Mouse (Mus musculus): ENCODE data around the gene Dmrt3. TPM values are rescaled to one million over a fixed set of nuclear protein-coding genes. Genes with fewer than 3 reads are reported as not detected.

The Dmrt3 gene
- polyA plus RNA-seq, 1 experiment, result not detected

DNA sequence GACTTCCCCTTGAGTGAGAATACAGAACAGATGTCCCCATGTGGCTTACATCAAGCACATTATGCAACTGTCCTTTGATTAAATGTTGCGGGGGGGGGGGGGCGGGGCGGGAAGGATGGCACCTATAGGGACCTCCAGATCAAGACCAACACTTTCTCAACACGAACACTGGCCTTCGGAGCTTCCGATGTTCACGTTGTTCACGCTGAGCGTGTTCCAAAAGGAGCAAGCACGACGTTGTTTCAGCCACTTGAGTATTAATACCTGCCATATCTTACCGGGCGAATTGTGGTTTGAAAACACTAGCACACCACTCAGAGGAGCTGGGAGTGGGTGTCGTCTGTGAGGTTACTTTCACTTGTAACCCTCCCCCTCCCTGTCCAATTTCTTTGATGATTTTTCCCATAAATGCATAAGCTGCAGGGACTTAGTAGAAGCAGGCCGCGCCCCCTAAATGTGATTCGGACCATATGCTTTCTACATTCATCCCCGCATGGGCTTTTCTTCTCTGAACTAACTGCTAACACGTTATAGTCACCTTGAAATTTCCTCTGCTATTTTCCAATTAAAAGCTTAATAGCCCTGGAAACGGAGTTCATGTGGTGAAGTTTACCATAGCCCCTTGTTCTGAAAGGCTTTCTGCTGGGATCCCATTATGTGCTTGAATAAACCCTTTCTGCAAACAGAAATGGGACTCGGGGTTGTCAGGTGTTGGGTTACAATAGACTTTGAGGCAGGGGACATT, 2.5 kb upstream of the Dmrt3 start:
- Histone ChIP-seq H3K4me3 (ENCODE audit: insufficient read depth, low read length) (no peak overlapping the region), H3K27ac (ENCODE audit: insufficient read depth, low read length) (no peak overlapping the region), H3K4me1 (ENCODE audit: control insufficient read depth, insufficient read depth, low read length) (no peaks in the 10 kb centered on the region; the same call in 1 of the 2 replicates)
- TF ChIP-seq POLR2A (IDR thresholded peaks at IDR 0.05; ENCODE audit: low read depth, low read length) (no peak), CTCF (IDR thresholded peaks at IDR 0.05; ENCODE audit: borderline replicate concordance, insufficient read depth, low read length) (no peak)

DNA sequence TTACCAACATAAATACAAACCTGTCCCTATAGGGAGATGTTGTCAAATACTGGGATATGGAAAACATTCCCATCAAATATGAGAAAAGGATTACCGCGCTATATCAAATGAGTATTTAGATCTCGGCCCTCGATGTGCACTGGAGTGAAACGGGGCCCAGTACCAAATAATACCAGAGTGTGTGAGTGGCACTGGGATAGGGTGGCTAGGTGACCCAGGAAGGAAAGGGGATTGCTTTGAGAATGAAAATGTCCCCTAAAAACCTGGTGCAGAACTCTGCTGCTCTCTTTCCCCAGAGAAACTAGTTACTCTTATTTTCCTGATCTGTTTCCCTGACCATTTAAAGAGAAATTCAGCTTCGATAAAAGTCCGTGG, 1.9 kb upstream of the Dmrt3 start:
- Histone ChIP-seq H3K4me1 (ENCODE audit: control insufficient read depth, insufficient read depth, low read length) (no peaks in the 10 kb centered on the region; the same call in 1 of the 2 replicates), H3K4me3 (ENCODE audit: insufficient read depth, low read length) (no peak overlapping the region), H3K27ac (ENCODE audit: insufficient read depth, low read length) (no peak overlapping the region)
- TF ChIP-seq CTCF (IDR thresholded peaks at IDR 0.05; ENCODE audit: borderline replicate concordance, insufficient read depth, low read length), result no peak
- no peak for TF ChIP-seq POLR2A (IDR thresholded peaks at IDR 0.05; ENCODE audit: low read depth, low read length)

DNA sequence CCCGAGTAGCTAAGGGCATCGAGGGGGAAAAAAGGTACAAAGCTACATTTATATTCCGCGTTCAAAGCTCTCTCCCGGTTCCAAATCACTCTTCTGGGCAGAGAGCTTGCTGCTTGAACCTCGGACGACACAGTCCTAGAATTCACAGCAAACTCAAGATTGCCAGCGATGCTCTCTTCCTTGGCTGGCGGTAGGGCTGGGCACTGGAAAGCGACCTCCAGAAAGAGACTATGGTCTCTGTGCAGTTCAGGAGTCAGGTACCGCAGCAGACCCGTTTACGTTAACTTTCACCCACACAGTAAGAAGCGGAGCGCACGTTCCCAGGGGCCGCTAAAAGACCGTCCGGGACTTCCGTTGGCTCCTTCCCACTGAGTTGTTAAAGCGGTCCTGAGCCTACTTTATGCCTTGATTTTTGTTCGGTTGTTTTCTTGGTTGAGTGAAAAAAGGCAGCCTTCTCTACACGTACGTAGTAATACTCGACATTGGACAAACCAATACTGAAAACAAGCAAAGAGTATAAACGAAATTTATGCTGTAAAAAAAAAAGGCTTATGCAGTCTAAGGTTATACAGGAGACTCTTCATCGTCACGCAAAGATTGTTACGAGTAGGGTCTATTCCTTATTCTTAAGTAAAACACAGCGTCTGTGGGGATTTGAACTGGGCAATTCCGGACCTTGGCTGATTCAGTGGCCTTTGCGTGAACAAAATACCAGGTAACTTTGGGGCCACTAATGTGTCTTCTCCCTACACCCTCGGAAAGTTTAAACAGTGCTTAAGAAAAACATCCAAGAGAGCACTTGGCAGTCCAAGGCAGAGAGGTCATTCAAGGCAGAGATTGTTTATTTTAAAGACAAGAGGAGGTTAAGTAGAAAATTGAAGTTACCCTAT, 895 bp upstream of the Dmrt3 start:
- Histone ChIP-seq H3K27ac (ENCODE audit: insufficient read depth, low read length) (no peak overlapping the region), H3K4me1 (ENCODE audit: control insufficient read depth, insufficient read depth, low read length) (no peaks in the 10 kb centered on the region; the same call in 1 of the 2 replicates), H3K4me3 (ENCODE audit: insufficient read depth, low read length) (no peak overlapping the region)
- TF ChIP-seq POLR2A (IDR thresholded peaks at IDR 0.05; ENCODE audit: low read depth, low read length) (no peak), CTCF (IDR thresholded peaks at IDR 0.05; ENCODE audit: borderline replicate concordance, insufficient read depth, low read length) (no peak)

DNA sequence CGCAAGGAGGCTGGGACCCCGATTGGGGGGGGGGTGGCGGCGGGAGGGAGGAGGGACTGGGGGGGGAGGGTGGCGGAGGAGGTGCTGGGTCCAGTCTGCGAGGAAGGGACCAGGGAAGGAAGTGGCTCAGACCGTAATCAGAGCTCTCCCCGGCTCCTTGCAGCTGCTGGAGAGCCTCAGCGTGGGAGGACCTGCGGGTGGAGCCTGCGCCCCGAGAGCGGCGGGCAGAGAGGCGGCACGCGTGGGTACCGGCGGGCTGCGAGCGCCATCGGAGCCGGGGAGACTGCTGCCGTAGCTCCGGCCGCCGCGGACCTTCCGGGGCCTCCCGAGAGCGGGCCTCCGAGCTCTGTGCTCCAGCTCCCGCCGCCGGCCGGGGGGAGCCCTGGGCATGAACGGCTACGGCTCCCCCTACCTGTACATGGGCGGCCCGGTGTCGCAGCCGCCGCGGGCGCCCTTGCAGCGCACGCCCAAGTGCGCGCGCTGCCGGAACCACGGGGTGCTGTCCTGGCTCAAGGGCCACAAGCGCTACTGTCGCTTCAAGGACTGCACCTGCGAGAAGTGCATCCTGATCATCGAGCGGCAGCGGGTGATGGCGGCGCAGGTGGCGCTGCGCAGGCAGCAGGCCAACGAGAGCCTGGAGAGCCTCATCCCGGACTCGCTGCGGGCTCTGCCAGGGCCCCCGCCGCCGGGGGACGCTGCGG, 460 bp downstream of the Dmrt3 start:
- Histone ChIP-seq H3K4me3 (ENCODE audit: insufficient read depth, low read length) (no peak overlapping the region), H3K27ac (ENCODE audit: insufficient read depth, low read length) (no peak overlapping the region), H3K4me1 (ENCODE audit: control insufficient read depth, insufficient read depth, low read length) (no peaks in the 10 kb centered on the region; the same call in 1 of the 2 replicates)
- TF ChIP-seq POLR2A (IDR thresholded peaks at IDR 0.05; ENCODE audit: low read depth, low read length) (no peak), CTCF (IDR thresholded peaks at IDR 0.05; ENCODE audit: borderline replicate concordance, insufficient read depth, low read length) (no peak)

DNA sequence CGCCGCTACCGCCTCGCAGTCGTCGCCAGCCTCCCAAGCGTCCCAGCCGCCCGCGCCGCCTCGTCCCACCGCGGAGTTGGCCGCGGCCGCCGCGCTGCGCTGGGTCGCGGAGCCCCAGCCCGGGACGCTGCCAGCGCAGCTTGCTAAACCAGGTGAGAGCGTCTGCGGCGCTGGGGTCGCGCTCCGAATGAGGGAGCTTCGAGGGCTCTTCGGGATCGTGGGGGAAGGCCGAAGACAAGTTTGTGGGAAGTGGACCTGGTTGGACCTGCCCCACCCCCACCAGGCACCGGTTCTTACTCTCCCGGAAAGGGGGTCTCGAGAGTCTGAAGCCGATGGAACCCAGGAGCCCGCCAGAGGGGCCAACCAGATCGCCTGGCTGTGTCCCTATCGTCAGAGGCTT, 1.0 kb downstream of the Dmrt3 start:
- no peak overlapping the region for H3K27ac ChIP-seq (ENCODE audit: insufficient read depth, low read length)
- no peaks in the 10 kb centered on the region; the same call in 1 of the 2 replicates for H3K4me1 ChIP-seq (ENCODE audit: control insufficient read depth, insufficient read depth, low read length)
- TF ChIP-seq CTCF (IDR thresholded peaks at IDR 0.05; ENCODE audit: borderline replicate concordance, insufficient read depth, low read length) (no peak), POLR2A (IDR thresholded peaks at IDR 0.05; ENCODE audit: low read depth, low read length) (no peak)
- no peak overlapping the region for H3K4me3 ChIP-seq (ENCODE audit: insufficient read depth, low read length)

DNA sequence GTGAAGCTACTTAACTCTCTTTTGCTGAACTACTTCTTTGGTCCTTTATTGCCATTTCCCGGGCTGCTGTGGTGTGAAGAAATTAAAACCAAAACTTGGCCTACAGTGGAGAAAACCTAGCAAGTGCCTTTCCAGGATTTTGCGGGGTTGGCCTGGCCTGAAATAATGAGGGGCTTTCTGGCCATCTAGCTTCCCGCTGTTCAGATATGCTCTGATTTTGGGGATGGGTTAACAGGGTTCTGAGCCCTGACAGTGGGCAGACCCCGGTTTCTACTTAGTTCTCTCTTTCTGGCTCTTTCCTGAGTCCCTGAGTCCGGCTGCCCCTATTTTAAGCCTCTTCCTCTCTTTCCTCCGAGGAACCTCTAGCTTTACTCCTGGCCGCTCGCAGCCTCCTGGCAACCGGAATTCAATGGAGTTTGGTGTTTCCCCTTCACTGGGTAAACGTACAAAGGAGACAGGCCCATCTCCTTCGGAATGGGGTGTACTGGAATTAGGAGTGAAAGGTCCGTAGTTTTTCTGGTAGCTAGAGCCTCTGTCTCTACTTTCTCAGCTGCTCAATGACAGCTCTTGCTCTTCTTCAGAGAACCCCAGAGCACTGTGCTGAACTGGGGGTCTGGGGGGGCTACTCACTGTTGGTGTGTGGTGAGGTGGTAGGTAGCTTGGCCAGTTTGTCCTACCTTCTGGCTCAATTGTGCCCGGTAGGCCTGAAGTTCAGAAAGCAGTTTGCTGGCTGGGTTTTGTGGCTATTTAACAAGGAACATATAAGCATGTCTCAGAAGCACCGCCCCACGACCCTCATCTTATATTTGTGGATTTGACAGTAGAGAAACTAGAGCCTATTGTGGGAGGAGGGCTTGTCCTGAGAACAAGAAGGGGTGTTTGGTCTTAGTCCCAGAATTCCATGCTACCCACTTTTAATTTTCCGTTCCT, 2.0 kb downstream of the Dmrt3 start:
- TF ChIP-seq POLR2A (IDR thresholded peaks at IDR 0.05; ENCODE audit: low read depth, low read length) (no peak), CTCF (IDR thresholded peaks at IDR 0.05; ENCODE audit: borderline replicate concordance, insufficient read depth, low read length) (no peak)
- no peak overlapping the region for H3K27ac ChIP-seq (ENCODE audit: insufficient read depth, low read length)
- H3K4me3 ChIP-seq (ENCODE audit: insufficient read depth, low read length), result no peak overlapping the region
- H3K4me1 ChIP-seq (ENCODE audit: control insufficient read depth, insufficient read depth, low read length), result no peaks in the 10 kb centered on the region; the same call in 1 of the 2 replicates

DNA sequence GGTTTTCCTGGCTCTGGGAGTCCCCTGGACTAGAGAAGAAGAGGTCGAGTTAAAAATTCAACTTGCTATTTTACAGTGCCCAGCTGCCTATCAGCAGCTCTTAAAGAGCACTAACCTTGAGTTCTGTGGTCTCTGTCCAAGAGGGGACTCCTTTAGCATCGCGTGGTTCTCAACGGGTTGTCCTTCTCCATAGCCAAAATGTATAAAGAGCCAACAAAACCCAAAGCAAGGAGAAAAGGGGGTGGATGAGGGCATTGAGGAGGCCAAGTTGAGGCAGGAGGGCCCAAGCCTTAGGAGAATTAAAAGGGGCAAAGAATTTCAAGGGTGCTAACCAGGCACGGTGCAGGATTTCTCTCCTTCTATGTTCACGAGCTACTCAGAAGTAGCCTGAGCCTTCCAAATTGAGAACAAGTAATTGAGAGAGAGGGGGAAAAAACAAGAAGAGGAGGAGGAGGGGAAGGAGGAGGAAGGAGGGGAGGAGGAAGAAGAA, 2.8 kb downstream of the Dmrt3 start:
- TF ChIP-seq CTCF (IDR thresholded peaks at IDR 0.05; ENCODE audit: borderline replicate concordance, insufficient read depth, low read length) (no peak), POLR2A (IDR thresholded peaks at IDR 0.05; ENCODE audit: low read depth, low read length) (no peak)
- Histone ChIP-seq H3K4me1 (ENCODE audit: control insufficient read depth, insufficient read depth, low read length) (no peaks in the 10 kb centered on the region; the same call in 1 of the 2 replicates), H3K4me3 (ENCODE audit: insufficient read depth, low read length) (no peak overlapping the region), H3K27ac (ENCODE audit: insufficient read depth, low read length) (no peak overlapping the region)

DNA sequence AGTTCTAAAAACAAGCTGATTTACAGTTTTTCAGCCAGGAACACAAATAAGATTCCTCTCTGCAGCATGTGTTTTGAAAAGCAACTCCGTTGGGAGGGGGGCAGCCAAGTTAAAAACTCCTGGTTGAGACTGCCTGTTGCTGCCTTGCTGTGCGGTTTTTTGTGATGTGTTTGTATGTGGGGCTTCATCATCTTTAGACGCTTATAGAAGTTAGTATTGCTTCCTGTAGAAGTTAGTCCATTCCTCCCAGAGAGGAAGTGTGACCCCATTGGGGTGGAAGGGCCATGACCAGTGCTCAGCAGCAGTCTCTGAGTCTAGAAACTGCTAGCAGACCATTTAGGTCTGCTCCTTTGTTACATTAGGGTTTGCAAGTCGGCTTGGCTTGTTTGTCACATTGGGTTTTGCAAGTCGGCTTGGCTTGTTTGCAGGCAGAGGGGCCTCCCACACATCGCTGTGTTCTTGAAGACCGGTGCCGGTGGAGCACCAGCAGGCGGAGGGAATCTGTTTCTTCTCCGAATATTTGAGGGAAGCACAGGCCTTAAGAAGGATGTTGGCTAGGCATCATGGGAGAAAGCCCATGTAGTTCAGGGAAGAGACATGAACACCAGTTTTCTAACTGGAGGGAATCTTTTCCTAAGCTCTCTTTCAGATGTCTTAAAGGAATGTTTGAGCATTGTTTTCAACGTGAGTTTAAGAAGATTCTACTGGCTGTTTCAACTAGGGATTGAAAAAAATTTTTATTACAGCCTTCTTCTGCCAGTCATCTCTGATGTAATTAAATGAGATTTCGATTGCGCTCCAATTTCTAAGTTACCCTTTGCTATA, 3.6 kb downstream of the Dmrt3 start:
- no peaks in the 10 kb centered on the region; the same call in 1 of the 2 replicates for H3K4me1 ChIP-seq (ENCODE audit: control insufficient read depth, insufficient read depth, low read length)
- no peak overlapping the region for H3K27ac ChIP-seq (ENCODE audit: insufficient read depth, low read length)
- TF ChIP-seq CTCF (IDR thresholded peaks at IDR 0.05; ENCODE audit: borderline replicate concordance, insufficient read depth, low read length), result no peak
- TF ChIP-seq POLR2A (IDR thresholded peaks at IDR 0.05; ENCODE audit: low read depth, low read length), result no peak
- H3K4me3 ChIP-seq (ENCODE audit: insufficient read depth, low read length), result no peak overlapping the region
